Comparison of ENCODE assay signal across 8 mouse cellular contexts in genomic region chr6:28479865-28480751, GRCm38 (mm10). TPM values are rescaled to one million over a fixed set of nuclear protein-coding genes. Genes with fewer than 3 reads are reported as not detected.
DNase-seq lines count a peak whose midpoint lies in the region; ATAC-seq and TF ChIP-seq lines count a peak whose summit lies in the region.

No protein-coding gene starts in this region.

- TF ChIP-seq POLR2A in heart, adult 2 months (IDR thresholded peaks at IDR 0.05; ENCODE audit: insufficient read depth, low read depth, low read length), result peak; percentile 89

- peak overlapping the region; percentile 94 for H3K4me3 ChIP-seq in embryonic facial prominence, embryonic 14.5 days (ENCODE audit: low read depth, low read length)
- peak overlapping the region; percentile 88 for H3K4me3 ChIP-seq in heart, adult 2 months
- peak overlapping the region; percentile 95 for H3K4me3 ChIP-seq in limb, embryonic 13.5 days
- peak overlapping the region; percentile 75 for H3K4me3 ChIP-seq in midbrain, embryonic 16.5 days (ENCODE audit: low read depth, low read length)

- H3K9me3 ChIP-seq in embryonic facial prominence, embryonic 14.5 days (ENCODE audit: control insufficient read depth, low read length), result no peaks in the 10 kb centered on the region
- no peaks in the 10 kb centered on the region for H3K9me3 ChIP-seq in limb, embryonic 13.5 days
- no peaks in the 10 kb centered on the region for H3K9me3 ChIP-seq in midbrain, embryonic 16.5 days (replicated peaks; ENCODE audit: control insufficient read depth, low read length, poor library complexity, severe bottlenecking)

- peak overlapping the region; percentile 77 for H3K27ac ChIP-seq in embryonic facial prominence, embryonic 14.5 days (replicated peaks; ENCODE audit: low read depth, low read length)
- peak overlapping the region; percentile 89 for H3K27ac ChIP-seq in heart, adult 2 months
- H3K27ac ChIP-seq in limb, embryonic 13.5 days, result peak overlapping the region; percentile 80; the same call in 1 of the 2 replicates
- H3K27ac ChIP-seq in midbrain, embryonic 16.5 days (ENCODE audit: low read length), result peak overlapping the region; percentile 81

- intact Hi-C loops in heart, adult 2 months (cut with DNase I), result loop anchor here (1.0 to 5.0 kb wide), 2 partner anchors 58 to 218 kb away; no protein-coding TSS in a partner anchor

- under 1% methylated on average over 40 of the region's 68 CpGs for WGBS in embryonic facial prominence, embryonic 14.5 days
- under 1% methylated on average over 68 of the region's 68 CpGs for WGBS in heart, adult 2 months
- under 1% methylated on average over 68 of the region's 68 CpGs for whole genome bisulfite sequencing in limb, embryonic 13.5 days
- WGBS in midbrain, embryonic 16.5 days, result under 1% methylated on average over 68 of the region's 68 CpGs

- peak; percentile 100 for DNase-seq in 3T3-L1 (ENCODE audit: low read depth, low spot score)
- peak; percentile 82 to 93 for DNase-seq in adrenal gland, postnatal 4 days (ENCODE audit: low spot score in 2 of 2)
- peak; percentile 100 for DNase-seq in embryonic facial prominence, embryonic 14.5 days (ENCODE audit: low spot score)
- DNase-seq in heart, adult 2 months, result peak; percentile 97 to 100
- peak; percentile 99 to 100 for DNase-seq in kidney, adult 8-10 months
- DNase-seq in spleen, postnatal 10 days (ENCODE audit: low spot score in 2 of 2), result peak; percentile 89 to 98

- peak; percentile 78 for TF ChIP-seq EP300 in heart, adult 2 months (IDR thresholded peaks at IDR 0.05; ENCODE audit: insufficient read depth, low read depth, low read length)

- H3K27me3 ChIP-seq in embryonic facial prominence, embryonic 14.5 days (replicated peaks; ENCODE audit: control insufficient read depth, insufficient read depth, low read length), result no peaks in the 10 kb centered on the region
- H3K27me3 ChIP-seq in heart, adult 2 months (ENCODE audit: control insufficient read depth, insufficient read depth, low read length), result no peaks in the 10 kb centered on the region
- no peaks in the 10 kb centered on the region for H3K27me3 ChIP-seq in limb, embryonic 13.5 days
- no peaks in the 10 kb centered on the region for H3K27me3 ChIP-seq in midbrain, embryonic 16.5 days (ENCODE audit: control insufficient read depth, insufficient read depth, low read depth, low read length)

- peaks cover 6% of the 10 kb centered on the region for H3K79me2 ChIP-seq in heart, adult 2 months (replicated peaks; ENCODE audit: control insufficient read depth, insufficient read depth, low read length)

- H3K36me3 ChIP-seq in embryonic facial prominence, embryonic 14.5 days (ENCODE audit: control insufficient read depth, insufficient read depth, low read length), result peaks cover 10% of the 10 kb centered on the region; the same call in 1 of the 2 replicates
- H3K36me3 ChIP-seq in heart, adult 2 months (ENCODE audit: control insufficient read depth, insufficient read depth, low read length), result peaks cover 20% of the 10 kb centered on the region
- H3K36me3 ChIP-seq in limb, embryonic 13.5 days, result peaks cover 7% of the 10 kb centered on the region
- no peaks in the 10 kb centered on the region for H3K36me3 ChIP-seq in midbrain, embryonic 16.5 days (ENCODE audit: control insufficient read depth, insufficient read depth, low read length)

- H3K4me1 ChIP-seq in embryonic facial prominence, embryonic 14.5 days (ENCODE audit: control insufficient read depth, insufficient read depth, low read length), result peaks cover 22% of the 10 kb centered on the region
- peaks cover 6% of the 10 kb centered on the region for H3K4me1 ChIP-seq in heart, adult 2 months (ENCODE audit: control insufficient read depth, insufficient read depth, low read length)
- peaks cover 43% of the 10 kb centered on the region for H3K4me1 ChIP-seq in limb, embryonic 13.5 days
- peaks cover 24% of the 10 kb centered on the region for H3K4me1 ChIP-seq in midbrain, embryonic 16.5 days (ENCODE audit: control insufficient read depth, insufficient read depth, low read length)

- H3K9ac ChIP-seq in embryonic facial prominence, embryonic 14.5 days (ENCODE audit: low read depth, low read length), result peak overlapping the region; percentile 83
- peak overlapping the region; percentile 88 for H3K9ac ChIP-seq in heart, adult 2 months (ENCODE audit: low read depth, low read length)
- H3K9ac ChIP-seq in limb, embryonic 13.5 days, result peak overlapping the region; percentile 89
- peak overlapping the region; percentile 72 for H3K9ac ChIP-seq in midbrain, embryonic 16.5 days (ENCODE audit: low read depth, low read length)

- peak; percentile 11; the same call in 1 of the 2 replicates for TF ChIP-seq CTCF in heart, adult 2 months (IDR thresholded peaks at IDR 0.05)

- peak overlapping the region; percentile 72 for H3K4me2 ChIP-seq in embryonic facial prominence, embryonic 14.5 days (ENCODE audit: low read depth, low read length)
- peak overlapping the region; percentile 72 for H3K4me2 ChIP-seq in limb, embryonic 13.5 days (replicated peaks)
- H3K4me2 ChIP-seq in midbrain, embryonic 16.5 days (ENCODE audit: low read length), result peak overlapping the region; percentile 98

- ATAC-seq in embryonic facial prominence, embryonic 14.5 days (ENCODE audit: low read depth), result peak; percentile 99
- peak; percentile 99 for ATAC-seq in limb, embryonic 13.5 days (ENCODE audit: low FRiP score, low read depth)
- ATAC-seq in midbrain, embryonic 16.5 days, result peak; percentile 99

RNA-seq across cellular contexts. Expression of gene Snd1, which starts 5.2 kb away (rescaled TPM):
- total RNA-seq in adrenal gland, postnatal 4 days (2021), result 100 to 1,000 TPM; 148 to 163 TPM
- polyA plus RNA-seq in embryonic facial prominence, embryonic 14.5 days (2014; fragmentation: Nextera tagmentation; extraction: Ambion mirVana), result 111 and 120 TPM in 2 replicates
- total RNA-seq in heart, adult 2 months (2021), result 10 to 100 TPM; 62.4 to 74.1 TPM
- 39.9 and 44.9 TPM in 2 replicates for polyA plus RNA-seq in heart, adult 2 months (2012; rRNA removed)
- polyA plus RNA-seq in limb, embryonic 13.5 days (2015; fragmentation: Nextera tagmentation; extraction: Ambion mirVana), result 138 and 143 TPM in 2 replicates
- polyA plus RNA-seq in midbrain, embryonic 16.5 days (2015; fragmentation: Nextera tagmentation; extraction: Ambion mirVana), result 81.9 and 82.8 TPM in 2 replicates

RNA-seq across cellular contexts. Expression of gene Pax4, which starts 31.0 kb away (rescaled TPM):
- not detected for total RNA-seq in adrenal gland, postnatal 4 days (2021)
- polyA plus RNA-seq in embryonic facial prominence, embryonic 14.5 days (2014; fragmentation: Nextera tagmentation; extraction: Ambion mirVana), result not detected in 2 replicates
- total RNA-seq in heart, adult 2 months (2021), result not detected
- not detected in 2 replicates for polyA plus RNA-seq in heart, adult 2 months (2012; rRNA removed)
- polyA plus RNA-seq in limb, embryonic 13.5 days (2015; fragmentation: Nextera tagmentation; extraction: Ambion mirVana), result not detected in 2 replicates
- not detected in 2 replicates for polyA plus RNA-seq in midbrain, embryonic 16.5 days (2015; fragmentation: Nextera tagmentation; extraction: Ambion mirVana)

RNA-seq across cellular contexts. Expression of gene Gcc1, which starts 51.9 kb away (rescaled TPM):
- 10 to 100 TPM; 17.3 to 20.6 TPM for total RNA-seq in adrenal gland, postnatal 4 days (2021)
- 6.8 and 8.4 TPM in 2 replicates for polyA plus RNA-seq in embryonic facial prominence, embryonic 14.5 days (2014; fragmentation: Nextera tagmentation; extraction: Ambion mirVana)
- 1 to 10 TPM; 8.4 to 9.8 TPM for total RNA-seq in heart, adult 2 months (2021)
- polyA plus RNA-seq in heart, adult 2 months (2012; rRNA removed), result 3.2 and 3.6 TPM in 2 replicates
- polyA plus RNA-seq in limb, embryonic 13.5 days (2015; fragmentation: Nextera tagmentation; extraction: Ambion mirVana), result 9.9 and 11.4 TPM in 2 replicates
- polyA plus RNA-seq in midbrain, embryonic 16.5 days (2015; fragmentation: Nextera tagmentation; extraction: Ambion mirVana), result 13.0 and 14.3 TPM in 2 replicates

RNA-seq across cellular contexts. Expression of gene Fscn3, which starts 52.5 kb away (rescaled TPM):
- total RNA-seq in adrenal gland, postnatal 4 days (2021), result not detected
- not detected in 2 replicates for polyA plus RNA-seq in embryonic facial prominence, embryonic 14.5 days (2014; fragmentation: Nextera tagmentation; extraction: Ambion mirVana)
- total RNA-seq in heart, adult 2 months (2021), result not detected
- polyA plus RNA-seq in heart, adult 2 months (2012; rRNA removed), result 0.20 TPM in 1 of 2 replicates, not detected in the other
- not detected in 2 replicates for polyA plus RNA-seq in limb, embryonic 13.5 days (2015; fragmentation: Nextera tagmentation; extraction: Ambion mirVana)
- polyA plus RNA-seq in midbrain, embryonic 16.5 days (2015; fragmentation: Nextera tagmentation; extraction: Ambion mirVana), result 0.13 TPM in 1 of 2 replicates, not detected in the other

RNA-seq across cellular contexts. Expression of gene Arf5, which starts 56.7 kb away (rescaled TPM):
- 100 to 1,000 TPM; 202 to 211 TPM for total RNA-seq in adrenal gland, postnatal 4 days (2021)
- polyA plus RNA-seq in embryonic facial prominence, embryonic 14.5 days (2014; fragmentation: Nextera tagmentation; extraction: Ambion mirVana), result 353 and 373 TPM in 2 replicates
- 100 to 1,000 TPM; 150 to 162 TPM for total RNA-seq in heart, adult 2 months (2021)
- polyA plus RNA-seq in heart, adult 2 months (2012; rRNA removed), result 239 and 248 TPM in 2 replicates
- polyA plus RNA-seq in limb, embryonic 13.5 days (2015; fragmentation: Nextera tagmentation; extraction: Ambion mirVana), result 384 and 392 TPM in 2 replicates
- 418 and 435 TPM in 2 replicates for polyA plus RNA-seq in midbrain, embryonic 16.5 days (2015; fragmentation: Nextera tagmentation; extraction: Ambion mirVana)

Comparison
In these comparisons a context has a peak if more than half of its experiments do, and no peak if none do; other contexts are left out.
1. Peak in every context shown above with its lines: DNase-seq, ATAC-seq, H3K4me3 ChIP-seq and H3K27ac ChIP-seq.